Mouse (Mus musculus) erythroblast, adult 5-6 weeks (primary cell): ENCODE measurements around the gene Tmem120b. TPM values are rescaled to one million over a fixed set of nuclear protein-coding genes. Genes with fewer than 3 reads are reported as not detected.

Source experiments
- ATAC-seq: replicated peaks from 2 replicates; pipeline ENCODE4 v1.8.0; 2016; ENCODE audit warnings: moderate number of reproducible peaks, mild to moderate bottlenecking, moderate TSS enrichment, inconsistent platforms; ENCODE audit not compliant: poor library complexity, low FRiP score, severe bottlenecking
- total RNA-seq, 2 experiments: library from RNA; stranded (forward) in 1 of 2; stranded (reverse) in 1 of 2; fragments of 150-400 nt in 1 of 2; fragments of 200-764, 138-1000 nt in 1 of 2; gene quantifications; 2 replicates each; pipeline versions ENCODE4 v1.2.3 to v1.2.4; 2015 to 2017; ENCODE audit warnings: low replicate concordance in 2 of 2

Tmem120b gene
- total RNA-seq, 2 experiments from 2014 or later, result 14.4 to 25.6 TPM

DNA sequence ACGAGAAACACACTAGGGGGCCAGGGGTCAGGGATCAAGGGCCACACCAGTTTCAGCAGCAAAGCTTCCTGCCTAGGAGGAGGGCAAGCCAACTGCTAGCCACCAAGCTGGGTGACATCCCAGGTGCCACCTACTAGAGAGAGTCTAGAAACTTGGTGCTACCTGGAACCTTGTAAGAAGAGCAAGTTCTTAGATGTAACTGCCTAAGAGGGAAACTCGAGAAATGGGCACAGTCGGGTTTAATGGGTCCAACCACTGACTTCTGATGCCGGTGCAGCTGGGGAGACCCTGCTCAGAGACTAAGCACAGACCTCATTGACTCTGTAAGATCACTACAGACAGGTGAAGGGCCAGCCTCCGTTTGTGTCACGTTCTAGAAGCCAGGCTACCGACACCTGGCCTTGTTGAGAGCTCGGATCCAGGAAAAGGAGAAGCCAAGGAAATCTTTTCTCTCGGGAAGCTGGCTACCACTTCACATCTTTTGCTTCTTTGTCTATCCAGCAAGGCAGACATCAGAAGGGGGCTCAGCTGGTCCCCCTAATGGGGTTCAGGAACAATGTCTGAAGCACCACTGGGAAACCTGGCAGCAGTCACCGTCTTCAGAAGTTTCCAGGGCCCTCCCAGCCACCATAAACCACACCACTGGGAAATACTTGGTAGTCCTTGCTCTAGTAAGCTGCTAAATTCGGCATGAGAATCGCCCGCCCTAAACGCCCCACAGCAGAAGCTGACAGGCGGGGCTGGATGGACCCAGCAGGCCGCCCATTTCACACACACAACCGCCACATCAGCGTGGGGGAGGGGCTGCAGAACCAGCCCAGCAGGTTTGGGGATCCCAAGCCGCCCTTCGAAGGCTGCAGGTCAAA lies 69.1 kb downstream of the Tmem120b start:
- ATAC-seq, result peak; percentile 16; the same call in 1 of the 2 replicates

DNA sequence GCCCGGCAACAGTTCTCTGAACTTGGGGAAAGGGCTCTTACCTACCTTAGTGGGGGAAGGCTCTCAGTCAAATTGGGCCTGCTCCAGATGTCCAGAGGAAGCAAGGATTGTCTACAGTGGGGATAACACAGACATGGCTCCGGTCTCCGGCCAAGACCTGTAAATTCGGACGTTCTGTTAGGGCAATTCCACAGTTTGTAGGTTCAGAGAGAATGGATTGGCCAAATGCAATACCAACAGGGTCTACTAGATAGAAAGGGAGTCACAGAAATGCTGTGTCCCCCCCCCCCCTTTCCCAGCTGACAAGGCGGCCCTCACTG lies 69.7 kb downstream of the Tmem120b start:
- no peak for ATAC-seq

DNA sequence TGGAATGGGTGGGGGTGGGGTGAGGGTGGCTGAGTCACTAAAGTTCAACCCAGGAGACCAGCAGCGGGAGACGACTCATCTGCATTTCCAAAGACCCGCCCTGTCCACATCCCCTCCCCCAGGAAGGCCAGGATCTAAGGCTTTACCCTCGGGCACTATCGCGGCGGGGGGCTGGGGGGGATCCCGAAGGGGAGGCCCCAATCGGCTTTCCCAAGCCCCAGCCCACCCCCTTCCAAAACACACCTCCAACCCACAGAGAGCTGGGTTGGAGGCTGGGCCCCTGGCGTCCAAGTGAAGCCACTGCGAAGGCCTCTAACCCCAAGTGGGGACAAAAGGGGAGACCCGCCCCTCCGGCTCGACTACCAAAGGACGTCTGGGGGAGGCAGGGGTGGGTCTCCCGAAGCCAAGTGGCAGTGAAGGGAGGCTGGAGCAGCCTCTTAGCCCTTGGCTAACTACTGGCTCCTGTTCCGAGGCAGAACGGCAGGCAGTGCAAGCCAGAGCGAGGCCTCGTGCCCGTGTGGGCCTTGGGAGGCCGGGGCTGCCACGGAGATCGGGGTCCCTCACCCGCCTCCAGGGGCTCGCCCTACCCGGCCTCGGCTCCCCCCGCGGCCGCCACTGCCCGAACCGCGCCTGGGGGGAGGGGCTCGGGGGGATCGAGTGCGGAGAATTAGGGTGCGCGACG lies 70.2 kb downstream of the Tmem120b start:
- no peak for ATAC-seq

DNA sequence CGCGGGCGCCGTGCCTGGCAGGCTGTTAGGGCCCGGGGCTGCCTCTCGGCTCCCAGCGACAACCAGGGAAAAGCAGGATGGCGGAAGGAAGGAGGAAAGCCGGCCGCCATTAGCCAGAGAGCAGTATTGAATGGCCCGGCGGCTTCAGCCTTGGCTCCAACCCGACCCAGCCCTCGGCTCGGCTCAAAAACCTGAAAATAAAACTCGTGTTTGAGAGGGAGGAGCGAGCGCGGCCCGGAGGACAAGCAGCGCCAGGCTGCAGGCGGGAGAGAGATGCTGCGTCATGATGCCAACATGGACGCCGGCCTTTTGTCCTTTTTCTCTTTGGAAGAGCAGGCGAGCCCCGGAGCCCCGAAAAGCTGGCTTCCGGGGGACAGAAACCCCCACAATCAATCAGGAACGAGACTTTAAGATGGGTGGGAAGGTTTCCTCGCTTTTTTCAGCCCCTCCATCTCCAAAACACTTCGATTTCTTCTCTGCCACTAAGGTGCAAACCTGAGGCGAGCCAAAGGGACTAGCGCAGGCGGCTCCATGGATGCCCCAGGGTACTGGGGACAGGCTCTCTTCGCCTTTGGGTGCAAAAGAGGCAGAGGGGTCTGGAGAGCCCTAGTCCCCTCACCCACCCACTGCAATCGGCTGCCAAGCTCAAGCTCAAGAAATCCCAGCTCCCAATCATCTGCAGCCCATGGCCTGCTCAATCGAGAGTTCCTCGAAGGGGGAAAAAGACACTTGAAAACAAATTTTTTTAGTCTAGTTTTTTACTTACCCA lies 70.9 kb downstream of the Tmem120b start:
- peak; percentile 44 for ATAC-seq

DNA sequence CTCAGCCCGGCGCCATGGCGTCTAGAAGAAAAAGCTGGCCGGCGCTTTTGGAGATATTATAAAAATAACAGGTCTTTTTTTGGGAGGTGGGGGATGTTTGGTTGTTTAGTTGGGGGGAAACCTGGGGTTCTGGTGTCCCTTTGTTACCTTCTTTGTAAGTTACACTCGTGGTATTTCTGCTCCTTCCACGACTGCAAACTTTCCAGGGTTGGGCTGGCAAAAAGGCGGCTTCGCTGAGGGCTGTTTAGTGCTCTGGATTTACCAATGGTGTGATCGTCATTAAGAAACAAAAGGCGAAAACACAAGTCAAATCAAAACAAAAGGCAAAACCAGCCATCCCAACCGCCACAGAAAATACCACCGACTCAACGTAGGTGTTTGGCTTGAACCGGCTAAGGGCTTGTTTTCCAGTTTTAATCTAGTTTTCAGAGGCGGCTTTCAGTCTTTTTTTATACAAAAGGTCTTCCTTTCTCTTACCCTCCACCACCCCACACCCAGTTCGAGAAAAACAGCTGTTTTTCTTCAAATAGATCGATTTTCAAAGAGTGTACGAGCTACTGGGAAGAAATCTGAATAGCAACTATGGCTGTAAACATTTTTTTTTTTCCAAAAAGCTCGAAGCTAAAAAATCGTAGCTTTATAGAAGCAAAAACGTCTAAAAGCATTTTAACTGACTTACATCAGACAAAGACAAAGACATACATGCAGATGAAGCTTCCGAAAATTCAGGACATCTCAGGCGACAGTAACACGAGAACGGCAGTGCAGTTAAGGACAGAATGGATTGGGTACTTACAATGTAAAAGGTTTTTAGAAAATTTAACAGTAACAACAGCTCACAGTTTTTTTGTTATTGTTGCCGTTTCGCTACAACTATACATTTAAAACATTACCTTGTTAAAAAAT lies 71.8 kb downstream of the Tmem120b start:
- ATAC-seq, result no peak

DNA sequence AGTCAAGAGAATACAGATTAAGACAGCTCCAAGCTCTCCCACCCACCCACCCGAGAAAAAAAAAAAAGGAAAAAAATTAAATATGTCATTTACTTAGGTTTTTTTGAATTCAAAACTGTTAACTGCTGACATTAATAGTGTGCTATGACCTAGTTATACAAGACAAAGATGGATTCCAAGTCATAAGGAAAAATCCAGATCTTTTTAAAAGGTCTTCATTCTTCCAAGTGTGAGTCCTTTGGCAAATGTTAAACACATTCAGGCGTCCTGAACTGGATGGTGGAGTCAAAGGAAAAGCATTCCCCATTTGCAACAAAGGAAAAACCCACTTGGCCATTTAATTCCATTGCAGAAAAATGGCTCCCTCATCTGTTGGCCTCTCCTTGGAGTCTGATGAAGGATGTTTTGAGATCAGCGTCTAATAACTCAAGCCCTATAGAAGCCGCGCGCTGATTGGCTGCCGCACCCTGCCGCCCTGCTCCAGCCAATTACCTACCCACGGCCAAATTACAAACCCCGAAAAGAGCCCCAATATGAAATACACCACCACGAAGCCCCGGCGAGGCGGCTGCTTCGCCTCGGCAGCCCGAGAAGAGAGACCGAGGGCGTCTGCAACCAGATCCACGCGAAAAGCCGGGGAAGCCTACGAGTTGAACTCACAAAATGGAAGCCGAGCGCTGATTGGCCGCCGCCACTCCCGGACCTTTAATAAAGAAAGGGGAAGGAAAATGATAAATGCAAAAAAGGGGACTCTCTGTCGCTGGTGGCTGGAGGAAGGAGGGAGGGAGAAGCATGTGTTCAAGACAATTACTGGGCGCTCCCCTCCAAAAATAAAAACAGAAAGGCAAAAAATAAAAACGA lies 72.7 kb downstream of the Tmem120b start:
- peak; percentile 59 for ATAC-seq

DNA sequence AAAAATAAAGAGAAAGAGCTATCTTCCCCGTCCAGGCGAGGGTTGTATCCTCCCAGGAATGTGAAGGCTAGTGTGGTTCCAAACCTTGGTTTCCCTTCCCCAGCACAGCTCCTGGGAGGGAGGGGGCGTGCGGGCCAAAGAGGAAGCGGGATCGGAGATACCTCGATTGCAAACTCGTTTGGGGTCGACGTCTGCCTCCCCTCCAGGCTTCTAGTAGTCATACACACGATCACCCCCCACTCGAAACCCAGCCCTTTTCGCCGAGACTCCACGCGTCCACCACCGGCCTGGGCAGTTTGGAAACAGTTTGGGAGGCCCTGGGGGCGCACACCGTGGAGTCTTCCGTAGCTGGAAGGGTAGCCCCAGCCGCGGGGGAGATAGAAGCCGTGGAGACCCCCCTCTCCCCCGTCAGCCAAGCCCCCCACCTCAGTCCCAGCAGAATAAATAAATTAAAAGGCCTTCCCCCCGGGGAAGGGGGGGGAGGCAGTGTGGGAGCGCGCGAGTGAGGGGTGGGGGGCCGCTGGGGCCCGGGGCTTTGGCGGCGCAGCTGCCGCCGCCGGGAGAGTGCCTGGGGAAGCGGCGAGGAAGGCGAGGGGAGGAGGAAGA lies 73.4 kb downstream of the Tmem120b start:
- no peak for ATAC-seq

DNA sequence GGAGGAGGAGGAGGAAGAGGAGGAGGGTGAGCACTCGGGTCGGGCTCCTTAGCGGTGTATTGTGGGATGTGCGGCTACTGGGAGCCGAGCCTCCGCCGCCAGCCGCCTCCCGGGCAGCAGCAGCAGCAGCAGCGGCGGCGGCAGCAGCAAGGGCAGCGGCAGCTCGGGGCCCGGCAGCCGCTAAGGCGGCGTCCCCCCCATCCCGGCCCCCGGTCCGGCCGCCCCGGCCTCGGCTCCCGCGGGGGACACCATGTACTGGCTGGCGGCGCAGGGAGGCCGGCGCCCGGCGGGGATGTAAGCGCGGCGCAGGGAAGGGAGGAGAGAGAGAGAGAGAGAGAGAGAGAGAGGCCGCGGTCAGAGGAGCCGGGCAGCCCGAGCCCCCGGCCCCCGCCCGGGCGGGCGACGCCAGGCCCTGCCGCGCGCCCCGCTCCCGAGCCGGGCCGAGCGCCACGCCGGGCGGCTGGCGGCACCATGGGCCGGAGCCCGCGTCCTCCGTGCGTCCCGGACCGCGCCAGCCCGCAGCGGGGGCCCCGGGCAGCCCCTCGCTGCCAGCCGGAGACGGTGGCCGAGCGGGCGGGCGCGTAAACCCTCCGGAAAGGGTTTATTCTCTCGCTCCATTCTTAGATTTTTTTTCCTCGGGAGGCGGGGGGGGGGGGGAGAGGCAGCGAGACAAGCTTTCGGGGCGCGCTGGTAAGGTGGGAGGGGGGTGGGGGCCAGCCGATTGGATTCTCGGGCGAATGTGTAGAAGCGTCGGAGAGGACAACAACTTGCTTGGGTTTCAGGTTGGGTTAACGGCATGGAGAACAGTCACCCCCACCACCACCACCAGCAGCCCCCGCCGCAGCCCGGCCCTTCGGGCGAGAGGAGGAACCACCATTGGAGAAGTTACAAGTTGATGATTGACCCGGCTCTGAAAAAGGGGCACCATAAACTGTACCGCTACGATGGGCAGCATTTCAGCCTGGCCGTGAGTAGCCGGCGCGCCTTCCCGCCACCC lies 74.2 kb downstream of the Tmem120b start, which contains the start of gene Setd1b:
Gene Setd1b (plus strand): TSS at position 33 of the 997 bp plus-strand sequence.
- ATAC-seq, result 0 out of 2 replicates have a peak, but pooled peaks have one; percentile 11

DNA sequence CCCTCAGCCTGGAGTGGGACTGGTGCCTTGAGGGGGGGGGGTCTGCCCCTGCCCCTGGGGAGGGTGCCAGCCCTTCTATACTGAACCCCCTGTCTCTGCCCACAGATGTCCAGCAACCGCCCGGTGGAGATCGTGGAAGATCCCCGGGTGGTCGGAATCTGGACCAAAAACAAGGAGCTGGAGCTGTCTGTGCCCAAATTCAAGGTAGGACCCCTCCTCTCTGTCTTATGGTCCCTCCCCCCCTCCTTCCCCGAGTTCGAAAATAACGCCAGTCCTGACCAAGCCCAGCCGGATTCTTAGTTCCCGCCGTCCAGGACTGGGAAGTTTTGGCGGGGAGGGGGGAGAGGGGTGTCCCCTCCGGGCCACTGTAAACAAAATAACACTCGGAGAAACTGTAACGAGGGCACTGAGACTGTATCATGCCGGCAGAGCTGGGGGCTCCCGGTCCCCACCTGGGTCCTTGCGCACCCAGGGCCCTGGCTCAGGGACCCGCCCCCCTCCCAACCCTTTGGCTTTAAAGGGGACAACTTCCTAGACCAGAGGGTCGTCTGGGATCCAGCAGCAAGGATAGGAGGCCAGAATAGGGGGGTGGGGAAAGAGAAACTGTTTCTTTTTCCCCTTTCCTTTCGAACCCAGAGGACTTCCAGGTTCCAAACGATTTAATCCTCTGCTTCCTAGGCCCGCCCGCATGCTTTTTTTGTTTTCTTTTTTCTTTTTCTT lies 75.2 kb downstream of the Tmem120b start:
- ATAC-seq, result no peak

DNA sequence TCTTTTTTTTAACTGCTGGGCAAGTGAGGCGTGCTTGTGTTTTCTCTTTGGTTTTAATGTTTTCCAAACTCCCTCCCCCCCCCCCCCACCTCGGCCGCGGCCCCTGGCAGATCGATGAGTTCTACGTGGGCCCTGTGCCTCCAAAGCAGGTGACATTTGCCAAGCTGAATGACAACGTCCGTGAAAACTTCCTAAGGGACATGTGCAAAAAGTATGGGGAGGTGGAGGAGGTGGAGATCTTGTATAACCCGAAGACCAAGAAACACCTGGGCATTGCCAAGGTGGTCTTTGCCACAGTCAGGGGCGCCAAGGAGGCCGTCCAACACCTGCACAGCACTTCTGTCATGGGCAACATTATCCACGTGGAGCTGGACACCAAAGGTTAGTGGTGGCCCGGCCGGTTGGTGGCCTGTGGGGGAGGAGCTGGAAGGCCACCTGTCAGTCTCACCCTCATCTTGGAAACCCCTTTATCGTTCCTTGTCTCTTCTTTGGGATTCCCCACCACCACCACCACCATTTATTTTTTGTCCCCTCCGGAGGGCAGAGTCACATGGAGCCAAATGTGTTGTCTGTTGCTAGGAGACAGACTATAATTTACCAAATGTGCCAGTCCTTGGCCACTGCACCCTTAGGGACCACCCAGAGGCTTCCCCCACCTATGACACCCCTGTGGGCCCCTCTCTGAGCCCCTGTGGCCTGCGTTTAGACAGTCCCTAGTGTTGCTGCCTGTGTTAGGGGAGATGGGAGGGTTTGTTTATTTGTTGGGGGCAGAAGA lies 75.9 kb downstream of the Tmem120b start:
- ATAC-seq, result no peak

DNA sequence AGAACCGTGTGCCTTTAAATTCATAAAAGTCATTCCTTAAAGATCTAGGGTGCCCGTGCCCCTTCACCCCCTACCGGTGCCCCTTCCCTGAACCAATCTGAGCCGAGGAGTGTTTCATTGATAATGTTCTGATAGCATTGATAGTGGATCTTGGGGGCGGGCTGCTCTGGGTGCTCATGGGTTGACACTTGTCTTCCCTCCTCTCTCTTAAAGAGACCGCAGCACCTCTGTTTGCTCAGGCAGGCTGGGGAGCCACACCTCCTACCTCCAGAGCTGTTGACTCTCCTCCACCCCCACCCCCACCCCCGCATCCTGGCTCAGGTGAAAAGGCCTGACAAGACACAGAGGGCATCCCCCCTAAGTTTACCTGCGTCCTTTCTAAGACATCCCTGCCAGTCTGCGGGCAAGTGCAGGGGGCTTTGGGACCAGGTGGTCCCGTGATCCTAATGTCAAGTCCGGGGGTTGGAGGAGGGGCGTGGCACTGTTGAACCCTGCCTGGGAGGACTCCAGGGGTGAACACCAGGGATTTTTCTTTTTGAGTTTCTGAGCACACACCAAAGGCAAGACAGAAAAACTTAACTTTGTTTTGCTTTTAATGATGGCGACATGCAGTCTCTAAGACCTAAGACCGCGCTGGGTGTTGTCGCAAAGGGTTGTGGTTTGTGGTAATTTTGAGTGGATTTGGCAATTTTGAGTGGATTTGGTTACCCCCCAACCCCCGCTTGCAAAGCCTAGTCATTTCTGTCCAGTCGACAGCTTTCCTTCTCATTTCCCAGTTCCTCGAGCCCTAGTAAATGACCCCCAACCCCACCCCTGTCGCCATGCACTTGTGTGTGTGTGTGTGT lies 76.8 kb downstream of the Tmem120b start:
- ATAC-seq, result no peak

DNA sequence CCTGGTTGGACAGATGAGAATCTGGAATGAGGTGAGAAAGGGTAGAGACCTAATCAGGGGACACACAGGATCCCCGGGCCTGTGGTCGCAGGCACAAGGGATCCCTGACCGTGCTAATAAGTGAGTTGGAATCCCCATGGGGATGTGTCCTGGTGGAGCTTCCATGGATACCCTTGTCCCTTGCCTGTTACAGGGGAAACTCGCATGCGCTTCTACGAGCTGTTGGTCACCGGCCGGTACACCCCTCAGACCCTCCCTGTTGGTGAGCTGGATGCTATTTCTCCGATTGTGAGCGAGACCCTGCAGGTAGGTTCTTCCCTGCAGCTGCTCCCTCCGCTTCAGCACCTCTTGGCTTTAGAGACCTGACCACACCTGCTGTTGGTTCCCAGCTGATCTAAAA lies 78.1 kb downstream of the Tmem120b start:
- no peak for ATAC-seq

DNA sequence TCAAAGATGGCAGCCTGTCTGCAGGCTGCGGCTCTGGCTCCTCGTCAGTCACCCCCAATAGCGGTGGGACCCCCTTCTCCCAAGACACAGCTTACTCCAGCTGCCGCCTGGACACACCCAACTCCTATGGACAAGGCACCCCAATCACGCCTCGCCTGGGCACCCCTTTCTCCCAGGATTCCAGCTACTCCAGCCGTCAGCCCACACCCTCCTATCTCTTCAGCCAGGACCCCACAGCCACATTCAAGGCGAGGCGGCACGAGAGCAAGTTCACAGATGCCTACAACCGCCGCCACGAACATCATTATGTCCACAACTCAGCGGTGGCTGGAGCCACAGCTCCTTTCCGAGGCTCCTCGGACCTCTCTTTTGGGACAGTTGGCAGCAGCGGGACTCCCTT lies 79.4 kb downstream of the Tmem120b start:
- no peak for ATAC-seq

DNA sequence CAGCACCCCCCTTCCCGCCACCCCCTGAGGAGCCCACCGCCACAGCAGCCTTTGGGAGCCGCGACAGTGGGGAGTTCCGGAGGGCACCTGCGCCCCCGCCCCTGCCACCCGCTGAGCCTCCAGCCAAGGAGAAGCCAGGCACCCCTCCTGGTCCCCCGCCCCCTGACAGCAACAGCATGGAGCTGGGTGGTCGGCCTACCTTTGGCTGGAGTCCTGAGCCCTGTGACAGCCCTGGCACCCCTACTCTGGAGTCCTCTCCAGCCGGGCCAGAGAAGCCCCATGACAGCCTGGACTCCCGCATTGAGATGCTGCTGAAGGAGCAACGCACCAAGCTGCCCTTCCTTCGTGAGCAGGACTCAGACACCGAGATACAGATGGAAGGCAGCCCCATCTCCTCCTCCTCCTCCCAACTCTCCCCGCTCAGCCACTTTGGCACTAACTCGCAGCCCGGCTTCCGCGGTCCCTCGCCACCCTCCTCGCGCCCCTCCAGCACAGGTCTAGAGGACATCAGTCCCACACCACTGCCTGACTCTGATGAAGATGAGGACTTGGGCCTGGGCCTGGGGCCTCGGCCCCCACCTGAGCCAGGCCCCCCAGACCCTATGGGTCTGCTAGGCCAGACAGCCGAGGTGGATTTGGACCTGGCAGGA lies 80.0 kb downstream of the Tmem120b start:
- no peak for ATAC-seq
